Mouse (Mus musculus): ENCODE data around the gene Shisa3. TPM values are rescaled to one million over a fixed set of nuclear protein-coding genes. Genes with fewer than 3 reads are reported as not detected.

Gene Shisa3
- total RNA-seq (2023): not detected

GRCm38 (mm10) chr5:67607804-67608673 lies at the start of gene Shisa3:
TSS of gene Shisa3 (plus strand) at chr5:67607882.

Other genes starting within 250 kb of the Shisa3 start
- gene Bend4, start 179.6 kb upstream of the Shisa3 start, total RNA-seq (2023): under 1 TPM; 0.52 to 0.56 TPM
- gene Atp8a1, start 239.6 kb downstream of the Shisa3 start, total RNA-seq (2023): 100 to 1,000 TPM; 127 to 135 TPM